18 mouse cellular contexts compared by ENCODE assay signal in genomic region chr8:18316488-18316887, GRCm38 (mm10).
A peak's percentile ranks its signal among the peaks of the same experiment; 100 is the strongest.
DNase-seq lines count a peak whose midpoint lies in the region; ATAC-seq and TF ChIP-seq lines count a peak whose summit lies in the region.
"Had no signal": no experiment of that assay in that cellular context is flagged by ENCODE, and none has a peak within 500 bp of the region (broad histone marks: within the 10 kb centered on the region; RNA-seq: fewer than 3 reads in every experiment).

No protein-coding gene starts in this region.

- H3K4me3 ChIP-seq in hindbrain, embryonic 14.5 days (replicated peaks; ENCODE audit: low read length): no peak overlapping the region
- H3K4me3 ChIP-seq in hindbrain, embryonic 10.5 days: no peak overlapping the region
- no peak overlapping the region for H3K4me3 ChIP-seq in midbrain, embryonic 14.5 days (replicated peaks; ENCODE audit: low read depth, low read length)
- H3K4me3 ChIP-seq in midbrain, postnatal 0 days (ENCODE audit: low read depth, low read length): no peak overlapping the region
- H3K4me3 ChIP-seq: embryonic facial prominence, embryonic 13.5 days; liver, embryonic 13.5 days; midbrain, embryonic 12.5 days had no signal

- ATAC-seq in hindbrain, embryonic 14.5 days (ENCODE audit: low FRiP score): 0 out of 2 replicates have a peak, but pooled peaks have one; percentile 40
- ATAC-seq in midbrain, embryonic 14.5 days (ENCODE audit: low FRiP score, low TSS enrichment): no peak
- ATAC-seq in midbrain, postnatal 0 days (ENCODE audit: low FRiP score): no peak
- ATAC-seq: intestine, postnatal 0 days had no signal

- H3K36me3 ChIP-seq in hindbrain, embryonic 14.5 days (replicated peaks; ENCODE audit: control insufficient read depth, insufficient read depth): no peaks in the 10 kb centered on the region
- H3K36me3 ChIP-seq in hindbrain, embryonic 10.5 days: no peaks in the 10 kb centered on the region
- H3K36me3 ChIP-seq in midbrain, embryonic 14.5 days (ENCODE audit: control insufficient read depth, insufficient read depth, low read length): no peaks in the 10 kb centered on the region
- no peaks in the 10 kb centered on the region for H3K36me3 ChIP-seq in midbrain, postnatal 0 days (ENCODE audit: insufficient read depth, low read length)
- H3K36me3 ChIP-seq: embryonic facial prominence, embryonic 13.5 days; liver, embryonic 13.5 days; midbrain, embryonic 12.5 days had no signal

- no peak overlapping the region for H3K4me2 ChIP-seq in hindbrain, embryonic 14.5 days (replicated peaks)
- H3K4me2 ChIP-seq in midbrain, embryonic 14.5 days (ENCODE audit: low read length): no peak overlapping the region
- H3K4me2 ChIP-seq in midbrain, postnatal 0 days (ENCODE audit: low read depth, low read length, poor library complexity, severe bottlenecking): no peak overlapping the region
- H3K4me2 ChIP-seq: embryonic facial prominence, embryonic 13.5 days; heart, embryonic 11.5 days; liver, embryonic 13.5 days; midbrain, embryonic 12.5 days had no signal

- H3K27ac ChIP-seq in hindbrain, embryonic 14.5 days: no peak overlapping the region; the same call in 1 of the 2 replicates
- H3K27ac ChIP-seq in hindbrain, embryonic 10.5 days: no peak overlapping the region
- no peak overlapping the region for H3K27ac ChIP-seq in midbrain, embryonic 14.5 days (replicated peaks; ENCODE audit: low read depth, low read length)
- H3K27ac ChIP-seq in midbrain, postnatal 0 days (ENCODE audit: low read depth, low read length): no peak overlapping the region
- H3K27ac ChIP-seq: embryonic facial prominence, embryonic 13.5 days; liver, embryonic 13.5 days; midbrain, embryonic 12.5 days had no signal

- no peaks in the 10 kb centered on the region for H3K4me1 ChIP-seq in hindbrain, embryonic 14.5 days (replicated peaks; ENCODE audit: control insufficient read depth, insufficient read depth, low read length)
- no peaks in the 10 kb centered on the region for H3K4me1 ChIP-seq in hindbrain, embryonic 10.5 days (replicated peaks)
- H3K4me1 ChIP-seq in midbrain, embryonic 14.5 days (ENCODE audit: control insufficient read depth, insufficient read depth, low read length): no peaks in the 10 kb centered on the region
- no peaks in the 10 kb centered on the region; the same call in 1 of the 2 replicates for H3K4me1 ChIP-seq in midbrain, postnatal 0 days (ENCODE audit: insufficient read depth, low read length)
- H3K4me1 ChIP-seq: embryonic facial prominence, embryonic 13.5 days; liver, embryonic 13.5 days; midbrain, embryonic 12.5 days had no signal

- no peak overlapping the region for H3K9ac ChIP-seq in hindbrain, embryonic 14.5 days
- H3K9ac ChIP-seq in midbrain, embryonic 14.5 days (replicated peaks; ENCODE audit: low read length): no peak overlapping the region
- no peak overlapping the region for H3K9ac ChIP-seq in midbrain, postnatal 0 days (replicated peaks; ENCODE audit: low read length, poor library complexity, severe bottlenecking)
- H3K9ac ChIP-seq: embryonic facial prominence, embryonic 13.5 days; liver, embryonic 13.5 days; midbrain, embryonic 12.5 days had no signal

- H3K9me3 ChIP-seq in hindbrain, embryonic 14.5 days (ENCODE audit: control insufficient read depth, low read length): no peaks in the 10 kb centered on the region
- H3K9me3 ChIP-seq in hindbrain, embryonic 10.5 days: no peaks in the 10 kb centered on the region
- H3K9me3 ChIP-seq in midbrain, embryonic 14.5 days (ENCODE audit: control insufficient read depth, low read length): no peaks in the 10 kb centered on the region
- H3K9me3 ChIP-seq in midbrain, postnatal 0 days (ENCODE audit: low read length): no peaks in the 10 kb centered on the region
- H3K9me3 ChIP-seq: embryonic facial prominence, embryonic 13.5 days; liver, embryonic 13.5 days; midbrain, embryonic 12.5 days had no signal

- peak; percentile 3 to 5 for DNase-seq in cerebellum, postnatal 36 days
- DNase-seq in cerebellum, adult 18-20 months: no peak
- no peak for DNase-seq in hindbrain, embryonic 14.5 days (ENCODE audit: low spot score)
- no peak for DNase-seq in hindbrain, embryonic 10.5 days (ENCODE audit: low spot score)
- peak; percentile 26 for DNase-seq in midbrain, embryonic 14.5 days
- no peak for DNase-seq in midbrain, postnatal 0 days (ENCODE audit: low spot score)
- DNase-seq in brain, adult 2 months (ENCODE audit: low read depth, low spot score): peak; percentile 7
- DNase-seq in gastrocnemius, postnatal 25 days: no peak
- DNase-seq: adrenal gland, postnatal 25 days; kidney, postnatal 4 days; liver, embryonic 13.5 days; lung, adult 2 months; lung, postnatal 14 days; right cerebral cortex, postnatal 25 days had no signal

- WGBS in hindbrain, embryonic 14.5 days: 66% methylated on average over 2 of the region's 2 CpGs
- 81% methylated on average over 2 of the region's 2 CpGs for WGBS in hindbrain, embryonic 10.5 days
- WGBS in midbrain, embryonic 14.5 days: 60% methylated on average over 2 of the region's 2 CpGs
- WGBS in midbrain, postnatal 0 days: 37% methylated on average over 2 of the region's 2 CpGs

- no peak for TF ChIP-seq CTCF in midbrain, postnatal 0 days (IDR thresholded peaks at IDR 0.05)

- H3K27me3 ChIP-seq in hindbrain, embryonic 14.5 days (ENCODE audit: control insufficient read depth, insufficient read depth, low read length): no peaks in the 10 kb centered on the region
- no peaks in the 10 kb centered on the region for H3K27me3 ChIP-seq in hindbrain, embryonic 10.5 days (ENCODE audit: insufficient read depth, poor library complexity, severe bottlenecking)
- H3K27me3 ChIP-seq in midbrain, embryonic 14.5 days (ENCODE audit: control insufficient read depth, insufficient read depth, low read length): no peaks in the 10 kb centered on the region
- H3K27me3 ChIP-seq in midbrain, postnatal 0 days (ENCODE audit: insufficient read depth, low read length): no peaks in the 10 kb centered on the region
- H3K27me3 ChIP-seq: embryonic facial prominence, embryonic 13.5 days; liver, embryonic 13.5 days; midbrain, embryonic 12.5 days had no signal

Comparison
In these comparisons a context has a peak if more than half of its experiments do, and no peak if none do; other contexts are left out.
1. DNase-seq: peak in cerebellum, postnatal 36 days (2 of 2), midbrain, embryonic 14.5 days (single experiment) and brain, adult 2 months (single experiment); none in cerebellum, adult 18-20 months (0 of 2), hindbrain, embryonic 14.5 days (single experiment), hindbrain, embryonic 10.5 days (single experiment), midbrain, postnatal 0 days (single experiment) and gastrocnemius, postnatal 25 days (single experiment).